21 mouse cellular contexts compared by ENCODE assay signal in the genomic region with DNA sequence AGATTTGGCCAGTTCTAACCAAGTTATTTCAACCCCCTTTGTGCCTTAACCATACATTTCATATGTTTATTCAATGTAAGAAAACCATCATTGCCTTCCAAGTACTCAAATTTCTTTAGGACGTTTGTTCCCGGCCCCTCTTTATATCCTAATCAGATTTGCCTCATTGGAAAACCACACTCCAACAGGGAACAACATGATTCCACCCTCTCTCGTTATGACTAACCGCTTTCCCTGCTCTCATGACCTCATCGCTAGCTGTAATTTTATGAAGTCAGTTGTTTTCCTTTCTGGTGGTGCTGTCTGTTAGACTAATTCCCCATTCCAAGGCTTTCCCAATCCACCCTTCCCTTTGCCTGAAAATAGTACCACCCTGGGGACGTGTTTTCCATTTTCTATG.
DNase-seq lines count a peak whose midpoint lies in the region; ATAC-seq lines count a peak whose summit lies in the region.
"Had no signal": no experiment of that assay in that cellular context is flagged by ENCODE, and none has a peak within 500 bp of the region (broad histone marks: within the 10 kb centered on the region; RNA-seq: fewer than 3 reads in every experiment).

No protein-coding gene starts in this region.

- ATAC-seq in embryonic facial prominence, embryonic 13.5 days (ENCODE audit: insufficient number of reproducible peaks, insufficient read depth, low FRiP score, low TSS enrichment, low read depth), result peak; percentile 62; the same call in 1 of the 2 replicates
- 0 out of 2 replicates have a peak, but pooled peaks have one; percentile 35 for ATAC-seq in limb, embryonic 15.5 days (ENCODE audit: insufficient number of reproducible peaks, low FRiP score, low TSS enrichment, low read depth)
- ATAC-seq in erythroblast, adult 5-6 weeks (replicated peaks; ENCODE audit: low FRiP score, poor library complexity, severe bottlenecking), result no peak
- no peak for ATAC-seq in midbrain, embryonic 15.5 days (replicated peaks)
- ATAC-seq: forebrain, embryonic 14.5 days; hindbrain, embryonic 16.5 days; inflammation-experienced regulatory T-cells, adult 6 months; intestine, postnatal 0 days had no signal

- no peak overlapping the region for H3K27ac ChIP-seq in embryonic facial prominence, embryonic 13.5 days
- no peak overlapping the region for H3K27ac ChIP-seq in embryonic facial prominence, embryonic 10.5 days (replicated peaks)
- H3K27ac ChIP-seq in heart, embryonic 10.5 days, result no peak overlapping the region
- no peak overlapping the region for H3K27ac ChIP-seq in limb, embryonic 15.5 days
- H3K27ac ChIP-seq in midbrain, embryonic 15.5 days, result no peak overlapping the region
- H3K27ac ChIP-seq: forebrain, embryonic 10.5 days; hindbrain, embryonic 12.5 days had no signal

- H3K4me1 ChIP-seq in embryonic facial prominence, embryonic 13.5 days, result no peaks in the 10 kb centered on the region
- H3K4me1 ChIP-seq in embryonic facial prominence, embryonic 10.5 days, result no peaks in the 10 kb centered on the region; the same call in 1 of the 2 replicates
- H3K4me1 ChIP-seq in heart, embryonic 10.5 days, result no peaks in the 10 kb centered on the region
- no peaks in the 10 kb centered on the region for H3K4me1 ChIP-seq in limb, embryonic 15.5 days
- H3K4me1 ChIP-seq in midbrain, embryonic 15.5 days, result no peaks in the 10 kb centered on the region
- H3K4me1 ChIP-seq: forebrain, embryonic 10.5 days; hindbrain, embryonic 12.5 days had no signal

- no peaks in the 10 kb centered on the region for H3K27me3 ChIP-seq in embryonic facial prominence, embryonic 13.5 days
- H3K27me3 ChIP-seq in embryonic facial prominence, embryonic 10.5 days (replicated peaks; ENCODE audit: low read depth, poor library complexity, severe bottlenecking), result no peaks in the 10 kb centered on the region
- H3K27me3 ChIP-seq in heart, embryonic 10.5 days (ENCODE audit: insufficient read depth, poor library complexity, severe bottlenecking), result no peaks in the 10 kb centered on the region
- no peaks in the 10 kb centered on the region for H3K27me3 ChIP-seq in limb, embryonic 15.5 days
- H3K27me3 ChIP-seq in midbrain, embryonic 15.5 days (replicated peaks), result no peaks in the 10 kb centered on the region
- H3K27me3 ChIP-seq: hindbrain, embryonic 12.5 days had no signal

- WGBS in embryonic facial prominence, embryonic 13.5 days, result 42% methylated on average over 6 of the region's 6 CpGs
- WGBS in embryonic facial prominence, embryonic 10.5 days, result 77% methylated on average over 6 of the region's 6 CpGs
- WGBS in heart, embryonic 10.5 days, result 85% methylated on average over 6 of the region's 6 CpGs
- 45% methylated on average over 6 of the region's 6 CpGs for WGBS in limb, embryonic 15.5 days
- 84% methylated on average over 6 of the region's 6 CpGs for WGBS in midbrain, embryonic 15.5 days

- no peak overlapping the region for H3K4me2 ChIP-seq in embryonic facial prominence, embryonic 13.5 days
- H3K4me2 ChIP-seq in limb, embryonic 15.5 days, result no peak overlapping the region
- H3K4me2 ChIP-seq in midbrain, embryonic 15.5 days, result no peak overlapping the region
- H3K4me2 ChIP-seq: hindbrain, embryonic 12.5 days had no signal

- H3K9me3 ChIP-seq in embryonic facial prominence, embryonic 13.5 days, result no peaks in the 10 kb centered on the region
- H3K9me3 ChIP-seq in embryonic facial prominence, embryonic 10.5 days, result no peaks in the 10 kb centered on the region
- no peaks in the 10 kb centered on the region for H3K9me3 ChIP-seq in heart, embryonic 10.5 days
- H3K9me3 ChIP-seq in limb, embryonic 15.5 days, result no peaks in the 10 kb centered on the region
- no peaks in the 10 kb centered on the region for H3K9me3 ChIP-seq in midbrain, embryonic 15.5 days
- H3K9me3 ChIP-seq: forebrain, embryonic 10.5 days; hindbrain, embryonic 12.5 days had no signal

- no peak for DNase-seq in embryonic facial prominence, embryonic 10.5 days (ENCODE audit: low spot score)
- peak; percentile 7 for DNase-seq in heart, adult 8-10 months (ENCODE audit: low spot score)
- DNase-seq in heart, embryonic 10.5 days (ENCODE audit: low spot score), result no peak
- DNase-seq: adrenal gland, postnatal 14 days; cerebellum, adult 11-12 months; cerebellum, adult 9-10 months; cerebellum, postnatal 25 days; gastrocnemius, postnatal 36 days; heart, postnatal 10 days; heart, postnatal 4 days had no signal

- no peak overlapping the region for H3K9ac ChIP-seq in embryonic facial prominence, embryonic 13.5 days
- H3K9ac ChIP-seq in limb, embryonic 15.5 days, result no peak overlapping the region
- no peak overlapping the region for H3K9ac ChIP-seq in midbrain, embryonic 15.5 days
- H3K9ac ChIP-seq: hindbrain, embryonic 12.5 days had no signal

- H3K4me3 ChIP-seq in embryonic facial prominence, embryonic 13.5 days, result no peak overlapping the region
- H3K4me3 ChIP-seq in embryonic facial prominence, embryonic 10.5 days, result no peak overlapping the region
- no peak overlapping the region for H3K4me3 ChIP-seq in heart, embryonic 10.5 days
- no peak overlapping the region for H3K4me3 ChIP-seq in limb, embryonic 15.5 days
- H3K4me3 ChIP-seq in midbrain, embryonic 15.5 days, result no peak overlapping the region
- H3K4me3 ChIP-seq: erythroblast, embryonic 14.5 days; forebrain, embryonic 10.5 days; hindbrain, embryonic 12.5 days had no signal

- no peaks in the 10 kb centered on the region for H3K36me3 ChIP-seq in embryonic facial prominence, embryonic 13.5 days
- no peaks in the 10 kb centered on the region for H3K36me3 ChIP-seq in embryonic facial prominence, embryonic 10.5 days (replicated peaks)
- no peaks in the 10 kb centered on the region for H3K36me3 ChIP-seq in heart, embryonic 10.5 days
- H3K36me3 ChIP-seq in limb, embryonic 15.5 days, result no peaks in the 10 kb centered on the region
- no peaks in the 10 kb centered on the region for H3K36me3 ChIP-seq in midbrain, embryonic 15.5 days (replicated peaks)
- H3K36me3 ChIP-seq: forebrain, embryonic 10.5 days; hindbrain, embryonic 12.5 days had no signal

Comparison
In these comparisons a context has a peak if more than half of its experiments do, and no peak if none do; other contexts are left out.
1. ATAC-seq: peak in embryonic facial prominence, embryonic 13.5 days (single experiment) and limb, embryonic 15.5 days (single experiment); none in erythroblast, adult 5-6 weeks (single experiment) and midbrain, embryonic 15.5 days (single experiment).